ENCODE assay signal across 8 mouse cellular contexts in genomic region chr5:117388877-117389276, GRCm38 (mm10). TPM values are rescaled to one million over a fixed set of nuclear protein-coding genes. Genes with fewer than 3 reads are reported as not detected.
DNase-seq lines count a peak whose midpoint lies in the region; ATAC-seq lines count a peak whose summit lies in the region.

Gene Rfc5 (minus strand): TSS chr5:117389047.

- ATAC-seq in inflammation-experienced regulatory T-cells, adult 6 months: peak; percentile 98
- ATAC-seq in megakaryocyte-erythroid progenitor cell, adult 5-6 weeks (replicated peaks; ENCODE audit: low FRiP score, low TSS enrichment, poor library complexity, severe bottlenecking): peak; percentile 94

- intact Hi-C loops in gastrocnemius, postnatal 14 days (cut with DNase I; ENCODE audit: low total_unique reads): no loop called here
- intact Hi-C loops in left cerebral cortex, postnatal 10 days (cut with DNase I): no loop called here

- peak; percentile 92 for DNase-seq in adipocyte (ENCODE audit: low spot score)
- peak; percentile 97 for DNase-seq in embryo, embryonic 10 days (ENCODE audit: low spot score)
- peak; percentile 98 for DNase-seq in gastrocnemius, postnatal 14 days
- DNase-seq in left cerebral cortex, postnatal 10 days (ENCODE audit: extremely low spot score in 1 of 2, low spot score in 2 of 2): peak; percentile 93 to 98
- DNase-seq in right cerebral cortex, postnatal 25 days: peak; percentile 95
- peak; percentile 94 to 97 for DNase-seq in urinary bladder, postnatal 4 days (ENCODE audit: low spot score in 2 of 2)

RNA-seq across cellular contexts. Expression of gene Rfc5, which starts in this region (rescaled TPM):
- total RNA-seq in gastrocnemius, postnatal 14 days (2021): 1 to 10 TPM; 2.8 to 4.3 TPM
- 10 to 100 TPM; 18.9 to 65.6 (median 26.8) TPM for polyA plus RNA-seq in inflammation-experienced regulatory T-cells, adult 6 months (2017; shearing (Covaris generic))
- 10 to 100 TPM; 18.0 to 23.5 TPM for total RNA-seq in left cerebral cortex, postnatal 10 days (2021)
- 65.5 and 93.1 TPM in 2 replicates for total RNA-seq in megakaryocyte-erythroid progenitor cell, adult 5-6 weeks (2014; fragmentation: Nextera tagmentation)
- total RNA-seq in megakaryocyte-erythroid progenitor cell, adult 5-6 weeks (2017): 50.7 and 58.1 TPM in 2 replicates

Comparison
In these comparisons a context has a peak if more than half of its experiments do, and no peak if none do; other contexts are left out.
1. Peak in every context shown above with its lines: DNase-seq and ATAC-seq.